Mouse (Mus musculus): ENCODE data around the gene Adgrv1.
A peak's percentile ranks its signal among the peaks of the same experiment; 100 is the strongest.
"Not testable (repeated sequence)": the region's sequence is repeated elsewhere in the genome, so short reads cannot be mapped to it uniquely, and the experiment has no call there.

The Adgrv1 gene

GRCm38 (mm10) chr13:81332018-81332417, 300.9 kb downstream of the Adgrv1 start:
- DNase-seq (ENCODE audit: low spot score in 2 of 2) = peak; percentile 6 to 31

- DNase-seq (ENCODE audit: low spot score in 2 of 2) = no peak
Measured at GRCm38 (mm10) chr13:81329762-81330161, 303.2 kb downstream of the Adgrv1 start.

GRCm38 (mm10) chr13:81328181-81328580, 304.8 kb downstream of the Adgrv1 start:
- DNase-seq (ENCODE audit: low spot score in 2 of 2) = no peak

GRCm38 (mm10) chr13:81325606-81326215, 307.2 kb downstream of the Adgrv1 start:
- DNase-seq (ENCODE audit: low spot score in 2 of 2) = no peak

- DNase-seq (ENCODE audit: low spot score in 2 of 2) = no peak
Measured at GRCm38 (mm10) chr13:81323546-81324316, 309.2 kb downstream of the Adgrv1 start.

GRCm38 (mm10) chr13:81316581-81316980, 316.4 kb downstream of the Adgrv1 start:
- DNase-seq (ENCODE audit: low spot score in 2 of 2) = no peak

- peak; percentile 13 to 30 for DNase-seq (ENCODE audit: low spot score in 2 of 2)
Measured at GRCm38 (mm10) chr13:81314306-81315120, 318.4 kb downstream of the Adgrv1 start.

- DNase-seq (ENCODE audit: low spot score in 2 of 2) = no peak
Measured at GRCm38 (mm10) chr13:81312148-81312547, 320.8 kb downstream of the Adgrv1 start.

GRCm38 (mm10) chr13:81300851-81301250, 332.1 kb downstream of the Adgrv1 start:
- no peak for DNase-seq (ENCODE audit: low spot score in 2 of 2)

- DNase-seq (ENCODE audit: low spot score in 2 of 2) = no peak
Measured at GRCm38 (mm10) chr13:81294106-81294505, 338.8 kb downstream of the Adgrv1 start.

- no peak for DNase-seq (ENCODE audit: low spot score in 2 of 2)
Measured at GRCm38 (mm10) chr13:81282193-81282592, 350.8 kb downstream of the Adgrv1 start.

GRCm38 (mm10) chr13:81280650-81281229, 352.2 kb downstream of the Adgrv1 start:
- DNase-seq (ENCODE audit: low spot score in 2 of 2) = no peak

- DNase-seq (ENCODE audit: low spot score in 2 of 2) = no peak
Measured at GRCm38 (mm10) chr13:81279351-81279736, 353.6 kb downstream of the Adgrv1 start.

- DNase-seq (ENCODE audit: low spot score in 2 of 2) = no peak
Measured at GRCm38 (mm10) chr13:81278669-81279350, 354.1 kb downstream of the Adgrv1 start.

- no peak for DNase-seq (ENCODE audit: low spot score in 2 of 2)
Measured at GRCm38 (mm10) chr13:81273837-81274236, 359.1 kb downstream of the Adgrv1 start.

- no peak for DNase-seq (ENCODE audit: low spot score in 2 of 2)
Measured at GRCm38 (mm10) chr13:81270396-81270795, 362.6 kb downstream of the Adgrv1 start.

- no peak for DNase-seq (ENCODE audit: low spot score in 2 of 2)
Measured at GRCm38 (mm10) chr13:81269056-81269455, 363.9 kb downstream of the Adgrv1 start.

- DNase-seq (ENCODE audit: low spot score in 2 of 2) = not testable (repeated sequence)
Measured at GRCm38 (mm10) chr13:81267489-81267888, 365.5 kb downstream of the Adgrv1 start.

- no peak for DNase-seq (ENCODE audit: low spot score in 2 of 2)
Measured at GRCm38 (mm10) chr13:81264465-81264864, 368.5 kb downstream of the Adgrv1 start.

- DNase-seq (ENCODE audit: low spot score in 2 of 2) = no peak
Measured at GRCm38 (mm10) chr13:81241181-81241580, 391.8 kb downstream of the Adgrv1 start.

- no peak for DNase-seq (ENCODE audit: low spot score in 2 of 2)
Measured at GRCm38 (mm10) chr13:81239836-81240235, 393.1 kb downstream of the Adgrv1 start.
